Mouse (Mus musculus) limb, embryonic 11.5 days (tissue): ENCODE measurements around the gene Ruvbl2. TPM values are rescaled to one million over a fixed set of nuclear protein-coding genes. Genes with fewer than 3 reads are reported as not detected.

Source experiments
- ATAC-seq: fragments of 200-750 bp; cut with Nextera tagmentation; 2 replicates; pipeline ENCODE4 v1.8.0; 2017; ENCODE audit warnings: low read depth; ENCODE audit not compliant: insufficient number of reproducible peaks, low FRiP score, low TSS enrichment
- DNase-seq: peaks from one replicate; pipeline ENCODE4 v3.0.0-alpha.2; 2015; ENCODE audit warnings: low spot score
- H3K27ac ChIP-seq: fragments of 300-500 bp; sonication (generic); replicated peaks from 2 replicates; pipeline ENCODE4 v1.5.1; 2014; ENCODE audit warnings: low read depth, mild to moderate bottlenecking, low read length
- H3K27me3 ChIP-seq: fragments of 300-500 bp; sonication (generic); 2 replicates; pipeline ENCODE4 v1.6.1; 2014; ENCODE audit warnings: mild to moderate bottlenecking, low read length, mixed read lengths; ENCODE audit not compliant: control insufficient read depth, insufficient read depth
- H3K36me3 ChIP-seq: fragments of 300-500 bp; sonication (generic); 2 replicates; pipeline ENCODE4 v1.6.1; 2014; ENCODE audit warnings: mild to moderate bottlenecking, low read length, moderate library complexity, mixed read lengths; ENCODE audit not compliant: control insufficient read depth, insufficient read depth
- H3K4me1 ChIP-seq: fragments of 300-500 bp; sonication (generic); 2 replicates; pipeline ENCODE4 v1.6.1; 2014; ENCODE audit warnings: low read length, mixed read lengths; ENCODE audit not compliant: control insufficient read depth, insufficient read depth
- H3K4me2 ChIP-seq: fragments of 300-500 bp; sonication (generic); 2 replicates; pipeline ENCODE4 v1.6.1; 2014; ENCODE audit warnings: low read depth, mild to moderate bottlenecking, moderate library complexity; ENCODE audit not compliant: severe bottlenecking
- H3K4me3 ChIP-seq: fragments of 300-500 bp; sonication (generic); 2 replicates; pipeline ENCODE4 v1.5.1; 2014; ENCODE audit warnings: low read depth, low read length
- H3K9ac ChIP-seq: fragments of 300-500 bp; sonication (generic); 2 replicates; pipeline ENCODE4 v1.6.1; 2014; ENCODE audit warnings: mild to moderate bottlenecking, low read length
- H3K9me3 ChIP-seq: fragments of 300-500 bp; sonication (generic); 2 replicates; pipeline ENCODE4 v1.6.1; 2016; ENCODE audit warnings: low read length; ENCODE audit not compliant: control insufficient read depth
- WGBS: fragments of 180-500 bp; shearing (Covaris S2); extraction: QIAGEN DNeasy Blood & Tissue Kit; methylation state at CpG from one replicate; pipeline ENCODE4 v1.1.7; 2014; 5-methylcytosine and 5-hydroxymethylcytosine counted together
- polyA plus RNA-seq: library from polyadenylated mRNA; unstranded; fragments of >200 nt; fragmentation: Nextera tagmentation; extraction: Ambion mirVana; gene quantifications from 2 replicates; pipeline ENCODE4 v1.2.1, GENCODE M21; 2014

Gene Ruvbl2
- polyA plus RNA-seq, 1 experiment from 2014 or later = 187 TPM

DNA sequence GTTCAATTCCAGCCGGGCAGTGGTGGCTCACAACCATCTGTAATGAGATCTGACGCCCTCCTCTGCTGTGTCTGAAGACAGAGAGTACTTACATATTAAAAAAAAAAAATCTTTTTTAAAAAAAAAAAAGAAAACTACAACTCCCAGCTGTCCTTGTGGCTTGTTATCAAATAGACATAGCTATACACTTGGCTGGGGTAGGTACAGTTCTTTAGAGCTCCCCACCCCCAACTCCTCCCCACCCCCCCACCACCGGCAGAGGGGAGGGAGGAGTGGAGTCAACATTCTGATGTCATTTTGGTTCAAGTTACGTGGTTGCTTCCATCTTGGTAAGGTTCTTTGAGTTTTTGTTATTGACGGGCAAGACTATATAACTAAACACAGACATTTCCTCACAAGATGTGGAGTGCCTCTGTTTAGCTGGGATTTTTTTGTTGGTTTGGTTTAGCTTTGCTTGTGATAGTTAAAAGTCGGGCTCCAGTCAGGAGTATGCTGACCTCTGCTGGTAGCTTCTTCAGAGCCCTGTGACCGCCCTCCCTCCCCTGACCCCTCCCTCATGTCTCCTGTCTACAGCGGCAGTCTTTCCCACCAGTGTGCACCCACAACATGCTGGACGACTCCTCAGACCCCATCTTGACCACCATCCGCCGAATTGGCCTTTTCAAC is 9.6 kb upstream of the Ruvbl2 start:
- Histone ChIP-seq H3K4me2 (no peak overlapping the region), H3K9ac (no peak overlapping the region), H3K9me3 (no peaks in the 10 kb centered on the region), H3K4me1 (no peaks in the 10 kb centered on the region), H3K4me3 (no peak overlapping the region), H3K27me3 (no peaks in the 10 kb centered on the region), H3K27ac (no peak overlapping the region), H3K36me3 (peaks cover 7% of the 10 kb centered on the region; the same call in 1 of the 2 replicates)
- peak; percentile 49 for DNase-seq
- 30% methylated on average over 11 of the region's 11 CpGs for WGBS
- no peak for ATAC-seq

DNA sequence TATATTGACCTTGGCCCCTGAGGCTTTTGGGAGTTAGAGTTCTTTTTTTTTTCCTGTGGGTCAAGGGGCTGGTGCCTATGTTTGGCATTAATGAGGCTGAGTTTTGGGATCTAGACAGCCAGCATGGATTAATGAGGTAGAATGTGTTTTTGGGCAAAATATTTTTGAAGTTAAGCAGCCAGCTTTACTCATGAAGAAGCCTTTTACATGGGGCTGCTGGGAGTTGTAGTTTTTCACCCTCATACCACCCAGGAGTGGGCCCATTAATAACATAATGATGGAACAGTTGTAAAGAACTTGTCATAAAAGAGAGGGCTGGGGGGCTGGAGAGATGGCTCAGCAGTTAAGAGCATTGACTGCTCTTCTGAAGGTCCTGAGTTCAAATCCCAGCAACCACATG is 8.7 kb upstream of the Ruvbl2 start:
- H3K4me3 ChIP-seq = no peak overlapping the region
- ATAC-seq = no peak

DNA sequence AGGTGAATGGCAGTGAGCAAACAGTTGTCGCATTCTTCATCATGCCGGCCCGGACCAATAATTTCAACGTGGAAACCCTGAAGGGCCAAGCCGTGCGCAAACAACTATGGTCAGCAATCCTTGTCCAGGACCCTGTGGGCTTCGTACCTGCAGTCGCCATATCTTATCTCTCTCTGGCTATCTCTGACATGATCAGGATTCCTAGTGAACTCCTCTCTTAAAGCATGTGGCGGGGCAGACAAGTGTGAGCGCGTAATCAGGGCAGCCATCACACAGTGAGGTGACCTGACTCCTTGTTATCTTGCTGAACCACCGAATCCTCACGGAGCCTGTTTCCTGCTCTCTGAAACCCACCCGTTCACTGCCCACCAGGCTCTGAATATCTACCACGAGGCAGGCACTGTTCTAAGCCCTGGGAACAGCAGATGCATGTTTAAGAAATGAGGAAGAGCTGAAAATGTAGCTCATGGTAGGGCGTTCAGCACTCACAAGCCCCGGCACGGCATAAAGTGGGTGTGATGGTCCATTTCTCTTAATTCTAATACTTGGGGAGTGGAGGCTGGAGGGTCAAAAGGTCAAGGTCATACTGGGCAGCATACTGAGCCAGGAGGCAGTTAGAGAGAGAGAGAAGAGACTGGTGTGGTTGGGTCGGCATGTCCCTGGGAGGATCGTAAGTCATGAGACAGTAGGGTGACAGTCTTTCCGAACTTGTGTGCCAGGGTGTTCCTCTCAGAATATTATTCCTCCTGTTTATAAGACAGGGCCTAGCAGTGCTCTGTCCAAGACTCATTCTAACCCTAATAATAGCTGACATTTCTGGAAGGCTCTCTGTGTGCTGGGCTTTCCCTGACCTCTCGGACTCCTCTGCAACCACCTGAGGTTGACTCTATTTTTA is 5.9 kb upstream of the Ruvbl2 start:
- WGBS = 87% methylated on average over 22 of the region's 22 CpGs
- Histone ChIP-seq H3K4me2 (no peak overlapping the region), H3K27me3 (no peaks in the 10 kb centered on the region), H3K9ac (no peak overlapping the region), H3K9me3 (no peaks in the 10 kb centered on the region), H3K4me1 (no peaks in the 10 kb centered on the region), H3K27ac (no peak overlapping the region), H3K4me3 (no peak overlapping the region), H3K36me3 (peaks cover 9% of the 10 kb centered on the region; the same call in 1 of the 2 replicates)
- DNase-seq = no peak
- ATAC-seq = no peak

More for the DNA sequence above, 8.7 kb upstream of the Ruvbl2 start:
- H3K27ac ChIP-seq = no peak overlapping the region
- H3K9ac ChIP-seq = no peak overlapping the region
- H3K36me3 ChIP-seq = peaks cover 7% of the 10 kb centered on the region; the same call in 1 of the 2 replicates
- H3K4me2 ChIP-seq = no peak overlapping the region
- H3K27me3 ChIP-seq = no peaks in the 10 kb centered on the region
- H3K9me3 ChIP-seq = no peaks in the 10 kb centered on the region
- DNase-seq = no peak
- no peaks in the 10 kb centered on the region for H3K4me1 ChIP-seq

DNA sequence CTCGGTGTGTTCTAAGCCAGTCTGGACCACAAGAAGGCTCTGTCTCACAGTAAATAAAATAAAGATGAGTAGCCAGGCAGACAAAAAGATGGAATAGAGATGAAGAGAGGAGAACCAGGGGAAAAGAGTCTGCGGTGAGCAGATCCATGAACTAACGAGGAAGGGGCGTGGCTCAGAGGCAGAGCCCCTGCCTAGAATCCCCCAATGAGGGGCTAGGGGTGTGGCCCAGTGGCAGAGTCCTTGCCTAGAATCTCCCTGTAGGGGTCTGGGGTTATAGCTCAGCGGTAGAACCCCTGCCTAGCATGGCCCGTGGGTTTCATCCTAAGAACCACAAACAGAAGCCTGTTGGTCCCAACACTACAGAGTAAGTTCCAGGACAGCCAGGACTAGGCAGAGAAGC is 850 bp downstream of the Ruvbl2 start:
- Histone ChIP-seq H3K9ac (no peak overlapping the region), H3K27me3 (no peaks in the 10 kb centered on the region), H3K27ac (no peak overlapping the region), H3K36me3 (peaks cover 3% of the 10 kb centered on the region), H3K4me2 (peak overlapping the region; percentile 36; the same call in 1 of the 2 replicates), H3K9me3 (no peaks in the 10 kb centered on the region), H3K4me3 (0 out of 2 replicates have a peak overlapping the region, but pooled peaks have one; percentile 8), H3K4me1 (peaks cover 36% of the 10 kb centered on the region)
- DNase-seq (peak; percentile 52), ATAC-seq (no peak)
- WGBS = 22% methylated on average over 6 of the region's 6 CpGs

DNA sequence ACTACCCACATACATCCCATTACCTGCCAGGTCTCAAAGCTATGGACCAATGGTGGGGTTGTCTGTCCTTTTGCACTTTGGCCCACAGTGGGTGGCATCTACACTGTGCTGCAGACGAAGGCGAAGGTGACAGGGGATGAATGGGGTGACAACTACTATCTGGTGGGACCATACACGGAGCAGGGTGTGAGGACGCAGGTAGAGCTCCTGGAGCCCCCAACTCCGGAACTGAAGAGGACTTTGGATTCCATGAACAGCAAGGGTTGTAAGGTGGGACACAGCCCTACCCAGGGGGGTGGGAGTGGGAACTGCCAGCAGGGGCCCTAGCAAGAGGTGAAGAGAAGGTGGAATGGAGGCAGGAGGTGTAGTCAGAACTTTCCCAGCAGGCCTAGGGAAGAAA is 1.5 kb downstream of the Ruvbl2 start:
- Histone ChIP-seq H3K9me3 (no peaks in the 10 kb centered on the region), H3K27me3 (no peaks in the 10 kb centered on the region), H3K27ac (0 out of 2 replicates have a peak overlapping the region, but pooled peaks have one; percentile 12), H3K9ac (no peak overlapping the region), H3K4me1 (peaks cover 36% of the 10 kb centered on the region), H3K36me3 (peaks cover 3% of the 10 kb centered on the region), H3K4me2 (0 out of 2 replicates have a peak overlapping the region, but pooled peaks have one; percentile 36), H3K4me3 (no peak overlapping the region)
- WGBS = 89% methylated on average over 5 of the region's 5 CpGs
- ATAC-seq (no peak), DNase-seq (no peak)

DNA sequence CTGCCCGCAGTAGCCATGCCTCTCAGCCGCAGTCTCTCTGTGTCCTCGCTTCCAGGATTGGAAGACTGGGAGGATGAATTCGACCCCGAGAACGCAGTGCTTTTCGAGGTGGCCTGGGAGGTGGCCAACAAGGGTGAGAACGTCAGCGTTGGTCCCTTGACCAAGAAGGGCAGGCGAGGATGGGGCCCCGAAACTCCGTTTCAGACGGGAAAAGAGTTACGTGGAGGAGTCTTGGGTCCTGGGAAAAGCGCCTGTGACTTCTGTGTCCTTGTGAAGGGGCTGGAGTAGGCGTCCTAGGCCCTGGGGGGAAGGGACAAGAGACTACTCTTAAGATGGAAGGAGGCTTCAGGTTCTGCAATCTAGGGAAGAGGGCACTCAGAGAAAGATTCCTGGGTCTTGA is 2.9 kb downstream of the Ruvbl2 start:
- Histone ChIP-seq H3K27ac (no peak overlapping the region), H3K4me3 (peak overlapping the region; percentile 82), H3K9ac (peak overlapping the region; percentile 88), H3K4me2 (peak overlapping the region; percentile 79), H3K27me3 (no peaks in the 10 kb centered on the region), H3K36me3 (peaks cover 3% of the 10 kb centered on the region), H3K9me3 (no peaks in the 10 kb centered on the region), H3K4me1 (peaks cover 36% of the 10 kb centered on the region)
- DNase-seq (no peak), ATAC-seq (no peak)
- WGBS = 4% methylated on average over 16 of the region's 16 CpGs

DNA sequence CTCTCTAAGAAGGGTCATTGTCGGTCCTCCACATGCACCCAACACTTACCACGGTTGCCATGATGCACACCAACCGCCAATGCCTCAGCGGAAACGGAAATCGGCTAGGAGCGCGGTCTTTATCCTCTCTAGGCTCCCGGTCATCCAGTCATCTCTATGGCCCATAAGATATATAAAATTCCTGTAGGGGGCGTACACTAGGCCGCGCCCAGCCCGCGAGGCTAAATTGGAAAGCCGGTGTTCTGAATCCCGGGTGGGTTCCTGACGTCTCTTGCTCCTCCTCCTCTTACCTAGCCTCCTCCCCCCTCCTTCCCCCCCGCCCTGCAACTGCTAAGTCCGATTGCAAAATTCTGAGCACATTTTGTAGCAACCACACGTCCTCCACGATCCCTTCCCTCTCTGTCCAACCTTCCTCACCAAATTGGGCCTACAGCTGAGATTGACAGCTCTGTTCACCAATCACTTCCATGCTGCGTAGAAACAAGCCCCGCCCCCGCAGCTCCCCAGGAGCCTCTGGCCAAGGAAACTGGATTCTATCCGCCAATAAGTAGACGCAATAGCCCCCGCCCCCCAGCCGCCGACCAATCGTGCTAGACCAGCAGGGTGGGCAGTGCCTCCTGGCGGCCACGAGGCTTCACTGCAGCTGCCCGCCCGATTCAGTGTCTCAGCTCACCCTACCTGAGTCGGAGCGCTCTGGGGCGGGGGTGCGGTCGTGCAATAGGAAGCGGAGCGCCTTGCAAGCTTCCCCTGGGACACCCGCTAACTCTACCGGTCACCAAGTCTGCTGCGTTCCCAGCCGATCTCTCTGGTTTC is 3.5 kb downstream of the Ruvbl2 start, which contains the start of gene Gys1:
Gene Gys1 (plus strand): TSS at position 642 of the 813 bp plus-strand sequence.
- 0% methylated on average over 45 of the region's 45 CpGs for WGBS
- Histone ChIP-seq H3K9ac (peak within 1 kb of the TSS; percentile 88), H3K4me2 (peak within 1 kb of the TSS; percentile 92), H3K9me3 (no peaks in the 10 kb centered on the region), H3K36me3 (peaks cover 3% of the 10 kb centered on the region), H3K4me3 (peak within 1 kb of the TSS; percentile 82), H3K4me1 (peaks cover 36% of the 10 kb centered on the region), H3K27ac (peak within 1 kb of the TSS; percentile 75), H3K27me3 (no peaks in the 10 kb centered on the region)
- ATAC-seq (peak; percentile 94), DNase-seq (peak; percentile 100)

DNA sequence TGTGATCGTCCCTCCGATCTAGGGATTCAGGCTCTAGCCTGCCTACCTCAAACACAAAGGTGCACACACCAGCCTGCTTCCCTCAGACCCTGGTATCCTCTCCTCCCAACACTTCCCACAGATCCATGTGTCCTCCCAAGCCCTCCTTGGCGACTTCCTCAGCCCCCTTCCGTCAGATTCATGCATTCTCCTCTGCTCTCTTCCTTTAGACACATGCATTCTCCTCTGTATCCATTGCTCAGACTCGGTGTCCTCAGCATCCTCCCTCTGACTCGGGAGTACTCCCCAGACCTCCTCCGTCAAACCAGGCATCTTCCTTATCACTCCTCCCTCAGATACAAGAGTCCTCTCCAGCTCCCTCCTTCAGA is 4.1 kb downstream of the Ruvbl2 start:
- ATAC-seq (no peak), DNase-seq (no peak)
- peaks cover 36% of the 10 kb centered on the region for H3K4me1 ChIP-seq
- whole genome bisulfite sequencing = 2% methylated on average over 7 of the region's 7 CpGs
- no peaks in the 10 kb centered on the region for H3K27me3 ChIP-seq
- H3K27ac ChIP-seq = 0 out of 2 replicates have a peak overlapping the region, but pooled peaks have one; percentile 3
- H3K4me3 ChIP-seq = peak overlapping the region; percentile 82
- peak overlapping the region; percentile 92 for H3K4me2 ChIP-seq
- peak overlapping the region; percentile 55 for H3K9ac ChIP-seq
- H3K9me3 ChIP-seq = no peaks in the 10 kb centered on the region
- H3K36me3 ChIP-seq = peaks cover 6% of the 10 kb centered on the region
